Mouse (Mus musculus): Measurements from ENCODE around the gene Lingo1. TPM values are rescaled to one million over a fixed set of nuclear protein-coding genes. Genes with fewer than 3 reads are reported as not detected.
A peak's percentile ranks its signal among the peaks of the same experiment; 100 is the strongest.

Lingo1 gene
- polyA plus RNA-seq, 2 experiments = 5.4 to 21.0 TPM

- 66% methylated on average over 1 of the region's 1 CpGs for WGBS
- Histone ChIP-seq H3K4me3 (replicated peaks; ENCODE audit: low read length) (no peak overlapping the region), H3K4me1 (ENCODE audit: control insufficient read depth, insufficient read depth, low read length) (peaks cover 14% of the 10 kb centered on the region), H3K36me3 (ENCODE audit: control insufficient read depth, insufficient read depth, low read length) (no peaks in the 10 kb centered on the region), H3K9me3 (ENCODE audit: control insufficient read depth, low read length) (0 out of 2 replicates have a peak, but pooled peaks cover 4% of the 10 kb centered on the region), H3K4me2 (replicated peaks; ENCODE audit: low read depth, low read length, severe bottlenecking) (no peak overlapping the region), H3K27ac (replicated peaks; ENCODE audit: low read depth, low read length) (no peak overlapping the region), H3K27me3 (ENCODE audit: control insufficient read depth, insufficient read depth, low read length) (no peaks in the 10 kb centered on the region), H3K9ac (ENCODE audit: low read depth, low read length, severe bottlenecking) (no peak overlapping the region)
- TF ChIP-seq POLR2A (IDR thresholded peaks at IDR 0.05; ENCODE audit: borderline replicate concordance, extremely low read depth, insufficient read depth, insufficient read length) = no peak
- DNase-seq (ENCODE audit: low spot score) (no peak), ATAC-seq (ENCODE audit: low FRiP score, low read depth) (no peak)
These were observed 105.6 kb downstream of the Lingo1 start for GRCm38 (mm10) chr9:56690679-56691078.

- H3K27me3 ChIP-seq (ENCODE audit: control insufficient read depth, insufficient read depth, low read length) = no peaks in the 10 kb centered on the region
- 74% methylated on average over 5 of the region's 5 CpGs for WGBS
- H3K9ac ChIP-seq (ENCODE audit: low read depth, low read length, severe bottlenecking) = no peak overlapping the region
These were observed 108.8 kb downstream of the Lingo1 start for GRCm38 (mm10) chr9:56687490-56687889.

GRCm38 (mm10) chr9:56687145-56687477 is 109.2 kb downstream of the Lingo1 start:
- DNase-seq (ENCODE audit: low spot score) (no peak), ATAC-seq (ENCODE audit: low FRiP score, low read depth) (no peak)
- H3K4me2 ChIP-seq (replicated peaks; ENCODE audit: low read depth, low read length, severe bottlenecking) = no peak overlapping the region
- H3K27me3 ChIP-seq (ENCODE audit: control insufficient read depth, insufficient read depth, low read length) = no peaks in the 10 kb centered on the region
- 0 out of 2 replicates have a peak, but pooled peaks cover 4% of the 10 kb centered on the region for H3K9me3 ChIP-seq (ENCODE audit: control insufficient read depth, low read length)
- no peaks in the 10 kb centered on the region for H3K36me3 ChIP-seq (ENCODE audit: control insufficient read depth, insufficient read depth, low read length)
- H3K27ac ChIP-seq (replicated peaks; ENCODE audit: low read depth, low read length) = 0 out of 2 replicates have a peak overlapping the region, but pooled peaks have one; percentile 43
- TF ChIP-seq POLR2A (IDR thresholded peaks at IDR 0.05; ENCODE audit: borderline replicate concordance, extremely low read depth, insufficient read depth, insufficient read length) = no peak
- peaks cover 14% of the 10 kb centered on the region for H3K4me1 ChIP-seq (ENCODE audit: control insufficient read depth, insufficient read depth, low read length)
- H3K4me3 ChIP-seq (replicated peaks; ENCODE audit: low read length) = no peak overlapping the region
- no peak overlapping the region for H3K9ac ChIP-seq (ENCODE audit: low read depth, low read length, severe bottlenecking)
- WGBS = 100% methylated on average over 1 of the region's 1 CpGs

More at GRCm38 (mm10) chr9:56687490-56687889, 108.8 kb downstream of the Lingo1 start:
- H3K9me3 ChIP-seq (ENCODE audit: control insufficient read depth, low read length) = 0 out of 2 replicates have a peak, but pooled peaks cover 4% of the 10 kb centered on the region
- H3K27ac ChIP-seq (replicated peaks; ENCODE audit: low read depth, low read length) = no peak overlapping the region
- H3K4me2 ChIP-seq (replicated peaks; ENCODE audit: low read depth, low read length, severe bottlenecking) = no peak overlapping the region
- DNase-seq (ENCODE audit: low spot score) = no peak
- no peaks in the 10 kb centered on the region for H3K36me3 ChIP-seq (ENCODE audit: control insufficient read depth, insufficient read depth, low read length)
- no peak overlapping the region for H3K4me3 ChIP-seq (replicated peaks; ENCODE audit: low read length)
- ATAC-seq (ENCODE audit: low FRiP score, low read depth) = no peak
- no peak for TF ChIP-seq POLR2A (IDR thresholded peaks at IDR 0.05; ENCODE audit: borderline replicate concordance, extremely low read depth, insufficient read depth, insufficient read length)
- peaks cover 14% of the 10 kb centered on the region for H3K4me1 ChIP-seq (ENCODE audit: control insufficient read depth, insufficient read depth, low read length)

- Histone ChIP-seq H3K27ac (replicated peaks; ENCODE audit: low read depth, low read length) (0 out of 2 replicates have a peak overlapping the region, but pooled peaks have one; percentile 43), H3K36me3 (ENCODE audit: control insufficient read depth, insufficient read depth, low read length) (no peaks in the 10 kb centered on the region), H3K9ac (ENCODE audit: low read depth, low read length, severe bottlenecking) (no peak overlapping the region), H3K4me3 (replicated peaks; ENCODE audit: low read length) (no peak overlapping the region), H3K9me3 (ENCODE audit: control insufficient read depth, low read length) (0 out of 2 replicates have a peak, but pooled peaks cover 4% of the 10 kb centered on the region), H3K4me1 (ENCODE audit: control insufficient read depth, insufficient read depth, low read length) (peaks cover 14% of the 10 kb centered on the region), H3K4me2 (replicated peaks; ENCODE audit: low read depth, low read length, severe bottlenecking) (no peak overlapping the region), H3K27me3 (ENCODE audit: control insufficient read depth, insufficient read depth, low read length) (no peaks in the 10 kb centered on the region)
- ATAC-seq (ENCODE audit: low FRiP score, low read depth) (peak; percentile 62), DNase-seq (ENCODE audit: low spot score) (peak; percentile 11)
- WGBS = 41% methylated on average over 14 of the region's 14 CpGs
- no peak for TF ChIP-seq POLR2A (IDR thresholded peaks at IDR 0.05; ENCODE audit: borderline replicate concordance, extremely low read depth, insufficient read depth, insufficient read length)
These were observed 109.7 kb downstream of the Lingo1 start for GRCm38 (mm10) chr9:56686339-56687144.

GRCm38 (mm10) chr9:56682826-56683225 is 113.4 kb downstream of the Lingo1 start:
- H3K4me1 ChIP-seq (ENCODE audit: control insufficient read depth, insufficient read depth, low read length) = peaks cover 14% of the 10 kb centered on the region
- TF ChIP-seq POLR2A (IDR thresholded peaks at IDR 0.05; ENCODE audit: borderline replicate concordance, extremely low read depth, insufficient read depth, insufficient read length) = no peak
- H3K27ac ChIP-seq (replicated peaks; ENCODE audit: low read depth, low read length) = no peak overlapping the region
- no peak overlapping the region for H3K9ac ChIP-seq (ENCODE audit: low read depth, low read length, severe bottlenecking)
- no peak overlapping the region for H3K4me2 ChIP-seq (replicated peaks; ENCODE audit: low read depth, low read length, severe bottlenecking)
- no peaks in the 10 kb centered on the region for H3K36me3 ChIP-seq (ENCODE audit: control insufficient read depth, insufficient read depth, low read length)
- H3K4me3 ChIP-seq (replicated peaks; ENCODE audit: low read length) = no peak overlapping the region
- DNase-seq (ENCODE audit: low spot score) (no peak), ATAC-seq (ENCODE audit: low FRiP score, low read depth) (no peak)
- H3K27me3 ChIP-seq (ENCODE audit: control insufficient read depth, insufficient read depth, low read length) = no peaks in the 10 kb centered on the region
- H3K9me3 ChIP-seq (ENCODE audit: control insufficient read depth, low read length) = no peaks in the 10 kb centered on the region
- WGBS = 46% methylated on average over 4 of the region's 4 CpGs
